Mouse (Mus musculus) megakaryocyte progenitor cell, adult 5-6 weeks (primary cell): Measurements from ENCODE around the gene Fzd1. TPM values are rescaled to one million over a fixed set of nuclear protein-coding genes. Genes with fewer than 3 reads are reported as not detected.

Experiments
- ATAC-seq: replicated peaks from 2 replicates; pipeline ENCODE4 v1.8.0; 2016; ENCODE audit warnings: mild to moderate bottlenecking, moderate TSS enrichment, inconsistent platforms; ENCODE audit not compliant: poor library complexity
- total RNA-seq, 2 experiments: library from RNA; stranded (forward) in 1 of 2; stranded (reverse) in 1 of 2; fragments of 157-497, 149-512 nt in 1 of 2; fragments of 200-1000 nt in 1 of 2; gene quantifications; 2 replicates each; pipeline versions ENCODE4 v1.2.3 to v1.2.4; 2015 to 2017

The Fzd1 gene
- total RNA-seq, 2 experiments from 2014 or later, result 0.29 to 0.67 TPM

GRCm38 (mm10) chr5:4754701-4755281 lies 3.0 kb downstream of the Fzd1 start:
- ATAC-seq, result no peak

GRCm38 (mm10) chr5:4753161-4753560 lies 4.7 kb downstream of the Fzd1 start:
- ATAC-seq, result no peak

GRCm38 (mm10) chr5:4742722-4743121 lies 15.1 kb downstream of the Fzd1 start:
- ATAC-seq, result no peak

GRCm38 (mm10) chr5:4737013-4737412 lies 20.8 kb downstream of the Fzd1 start:
- ATAC-seq, result no peak

- no peak for ATAC-seq
Observed at GRCm38 (mm10) chr5:4735461-4735860, 22.4 kb downstream of the Fzd1 start.

GRCm38 (mm10) chr5:4733239-4733638 lies 24.6 kb downstream of the Fzd1 start:
- no peak for ATAC-seq

GRCm38 (mm10) chr5:4732241-4733229 lies 25.3 kb downstream of the Fzd1 start:
- ATAC-seq, result no peak

GRCm38 (mm10) chr5:4731743-4732215 lies 26.1 kb downstream of the Fzd1 start:
- no peak for ATAC-seq

GRCm38 (mm10) chr5:4731064-4731463 lies 26.8 kb downstream of the Fzd1 start:
- no peak for ATAC-seq
